Mouse (Mus musculus) lung, embryonic 16.5 days (tissue): ENCODE measurements around the gene Gm10985. TPM values are rescaled to one million over a fixed set of nuclear protein-coding genes. Genes with fewer than 3 reads are reported as not detected.

Experiments used
- ATAC-seq: fragments of 200-750 bp; cut with Nextera tagmentation; 2 replicates; pipeline ENCODE4 v1.8.0; 2017; ENCODE audit warnings: low read depth, mild to moderate bottlenecking, moderate library complexity
- H3K27ac ChIP-seq: fragments of 300-500 bp; sonication (generic); 2 replicates; pipeline ENCODE4 v1.5.1; 2014; ENCODE audit warnings: mild to moderate bottlenecking, control low read depth, low read length
- H3K27me3 ChIP-seq: fragments of 300-500 bp; sonication (generic); 2 replicates; pipeline ENCODE4 v1.6.1; 2014; ENCODE audit warnings: low read depth, low read length, mixed read lengths; ENCODE audit not compliant: control insufficient read depth, insufficient read depth
- H3K36me3 ChIP-seq: fragments of 300-500 bp; sonication (generic); 2 replicates; pipeline ENCODE4 v1.6.1; 2014; ENCODE audit warnings: low read length; ENCODE audit not compliant: control insufficient read depth, insufficient read depth
- H3K4me1 ChIP-seq: fragments of 300-500 bp; sonication (generic); replicated peaks from 2 replicates; pipeline ENCODE4 v1.6.1; 2014; ENCODE audit warnings: low read length, mixed read lengths; ENCODE audit not compliant: control insufficient read depth, insufficient read depth
- H3K4me2 ChIP-seq: fragments of 300-500 bp; sonication (generic); 2 replicates; pipeline ENCODE4 v1.6.1; 2014; ENCODE audit warnings: low read depth, low read length, control low read depth
- H3K4me3 ChIP-seq: fragments of 300-500 bp; sonication (generic); 2 replicates; pipeline ENCODE4 v1.5.1; 2014; ENCODE audit warnings: mild to moderate bottlenecking, low read length, control low read depth
- H3K9ac ChIP-seq: fragments of 300-500 bp; sonication (generic); 2 replicates; pipeline ENCODE4 v1.6.1; 2014; ENCODE audit warnings: low read length, control low read depth
- H3K9me3 ChIP-seq: fragments of 300-500 bp; sonication (generic); 2 replicates; pipeline ENCODE4 v1.6.1; 2016; ENCODE audit warnings: low read length; ENCODE audit not compliant: control insufficient read depth
- WGBS: fragments of 180-500 bp; shearing (Covaris S2); extraction: QIAGEN DNeasy Blood & Tissue Kit; methylation state at CpG from one replicate; pipeline ENCODE4 v1.1.7; 2014; 5-methylcytosine and 5-hydroxymethylcytosine counted together
- polyA plus RNA-seq: library from polyadenylated mRNA; unstranded; fragments of >200 nt; fragmentation: Nextera tagmentation; extraction: Ambion mirVana; gene quantifications from 2 replicates; pipeline ENCODE4 v1.2.1, GENCODE M21; 2015

Gene Gm10985
- not detected in 2 replicates for polyA plus RNA-seq

GRCm38 (mm10) chr3:53844786-53845185 lies at the start of gene Gm10985:
Gene Gm10985, plus strand, starts transcription at chr3:53845086.
- 75% methylated on average over 2 of the region's 2 CpGs for WGBS
- no peak within 1 kb of the TSS for H3K27ac ChIP-seq
- no peak for ATAC-seq
- H3K36me3 ChIP-seq, result no peaks in the 10 kb centered on the region
- no peaks in the 10 kb centered on the region for H3K27me3 ChIP-seq
- H3K9me3 ChIP-seq, result no peaks in the 10 kb centered on the region
- H3K4me3 ChIP-seq, result no peak within 1 kb of the TSS
- no peak within 1 kb of the TSS for H3K4me2 ChIP-seq
- no peak within 1 kb of the TSS for H3K9ac ChIP-seq
- H3K4me1 ChIP-seq, result no peaks in the 10 kb centered on the region

- Histone ChIP-seq H3K9ac (no peak overlapping the region), H3K36me3 (no peaks in the 10 kb centered on the region), H3K4me3 (no peak overlapping the region), H3K4me2 (no peak overlapping the region), H3K9me3 (no peaks in the 10 kb centered on the region), H3K27ac (no peak overlapping the region), H3K4me1 (no peaks in the 10 kb centered on the region), H3K27me3 (no peaks in the 10 kb centered on the region)
- ATAC-seq, result no peak
- WGBS, result 74% methylated on average over 1 of the region's 1 CpGs
These were observed 48.0 kb upstream of the Gm10985 start for GRCm38 (mm10) chr3:53796933-53797332.

- Histone ChIP-seq H3K4me3 (no peak overlapping the region), H3K27me3 (no peaks in the 10 kb centered on the region), H3K9ac (no peak overlapping the region), H3K4me2 (no peak overlapping the region), H3K36me3 (no peaks in the 10 kb centered on the region), H3K9me3 (no peaks in the 10 kb centered on the region), H3K4me1 (no peaks in the 10 kb centered on the region), H3K27ac (no peak overlapping the region)
- WGBS, result 54% methylated on average over 2 of the region's 2 CpGs
- ATAC-seq, result no peak
These were observed 45.2 kb upstream of the Gm10985 start for GRCm38 (mm10) chr3:53799671-53800070.

DNA sequence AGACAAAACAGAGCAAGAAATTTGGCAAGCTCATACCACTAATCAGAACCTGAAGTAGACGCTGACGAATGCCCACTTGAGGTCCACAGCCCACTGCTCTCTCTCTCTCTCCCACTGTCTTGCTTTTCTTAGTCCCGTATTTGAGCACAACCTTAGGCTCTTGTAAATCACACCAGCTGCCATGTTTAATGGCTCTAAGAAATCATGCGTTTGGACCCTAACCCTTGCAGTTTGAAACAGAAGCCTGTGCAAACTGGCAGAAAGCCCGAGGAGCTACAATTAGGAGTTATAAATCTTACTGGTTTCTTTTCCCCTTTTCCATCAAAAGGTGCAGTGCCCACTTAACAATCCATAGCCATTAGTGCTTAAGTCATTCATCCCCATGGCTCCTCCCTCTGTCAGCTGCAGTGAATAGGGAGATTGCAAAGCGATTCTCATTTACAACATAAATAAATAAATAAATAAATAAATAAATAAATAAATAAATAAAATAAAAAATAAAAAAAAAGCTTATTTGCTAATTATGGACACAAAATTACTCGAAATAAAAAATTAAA lies 31.4 kb upstream of the Gm10985 start:
- H3K4me2 ChIP-seq, result no peak overlapping the region
- H3K36me3 ChIP-seq, result no peaks in the 10 kb centered on the region
- no peak overlapping the region for H3K9ac ChIP-seq
- no peaks in the 10 kb centered on the region for H3K4me1 ChIP-seq
- no peak for ATAC-seq
- H3K27ac ChIP-seq, result no peak overlapping the region
- H3K9me3 ChIP-seq, result no peaks in the 10 kb centered on the region
- no peaks in the 10 kb centered on the region for H3K27me3 ChIP-seq
- no peak overlapping the region for H3K4me3 ChIP-seq
- WGBS, result 57% methylated on average over 7 of the region's 7 CpGs

DNA sequence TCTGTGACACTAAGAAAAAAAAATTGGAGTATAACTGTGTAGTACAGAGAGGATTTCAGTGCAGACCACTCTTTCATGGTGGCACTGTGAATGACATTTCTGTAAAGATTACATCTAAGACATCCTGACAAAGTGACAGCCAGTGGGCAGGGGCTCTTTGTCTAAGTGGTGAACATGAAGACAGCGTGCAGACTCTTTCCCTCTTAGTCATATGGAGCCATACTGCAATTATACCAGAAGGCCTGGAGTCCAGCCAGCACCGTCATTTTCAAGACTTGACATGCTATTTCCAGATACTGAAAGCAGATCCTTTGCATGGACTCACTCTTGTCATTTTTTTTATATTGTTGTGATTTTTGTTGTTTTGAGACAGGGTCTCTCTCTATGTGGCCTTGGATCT lies 10.6 kb upstream of the Gm10985 start:
- no peaks in the 10 kb centered on the region for H3K9me3 ChIP-seq
- H3K4me3 ChIP-seq, result no peak overlapping the region
- H3K4me2 ChIP-seq, result no peak overlapping the region
- H3K36me3 ChIP-seq, result no peaks in the 10 kb centered on the region
- H3K27me3 ChIP-seq, result no peaks in the 10 kb centered on the region
- H3K4me1 ChIP-seq, result no peaks in the 10 kb centered on the region
- WGBS, result 66% methylated on average over 2 of the region's 2 CpGs
- H3K27ac ChIP-seq, result no peak overlapping the region
- ATAC-seq, result no peak
- H3K9ac ChIP-seq, result no peak overlapping the region

DNA sequence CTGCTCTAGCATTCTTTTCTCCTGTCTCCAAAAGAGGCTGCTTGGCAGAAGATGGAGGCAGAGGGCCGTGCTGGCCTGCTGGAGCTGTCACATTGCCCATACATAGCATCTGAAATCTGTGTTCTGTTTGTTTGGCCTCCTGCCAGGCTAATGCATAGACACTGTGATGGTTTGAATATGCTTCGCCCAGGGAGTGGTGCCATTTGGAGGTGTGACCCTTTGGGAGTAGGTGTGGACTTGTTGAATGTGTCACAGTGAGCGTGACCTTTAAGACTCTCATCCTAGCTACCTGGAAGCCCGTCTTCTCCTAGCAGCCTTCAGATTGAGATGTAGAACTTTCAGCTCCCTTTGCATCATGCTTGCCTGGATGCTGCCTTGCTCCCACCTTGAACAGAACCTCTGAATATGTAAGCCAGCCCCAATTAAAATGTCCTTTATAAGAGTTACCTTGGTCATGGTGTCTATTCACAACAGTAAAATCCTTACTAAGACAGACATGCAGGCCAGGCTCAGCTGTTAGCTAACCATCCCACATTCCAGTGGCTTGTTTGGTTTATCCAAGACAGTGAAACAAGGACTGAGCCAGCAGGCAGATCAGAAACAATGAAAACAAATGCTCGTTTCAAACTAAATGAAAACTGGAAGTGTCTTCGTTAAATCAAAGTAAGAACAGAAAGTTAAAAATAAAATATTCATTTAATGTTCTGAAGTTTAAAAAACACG lies 1.5 kb downstream of the Gm10985 start:
- Histone ChIP-seq H3K27ac (no peak overlapping the region), H3K9ac (no peak overlapping the region), H3K27me3 (no peaks in the 10 kb centered on the region), H3K4me2 (no peak overlapping the region), H3K4me3 (no peak overlapping the region), H3K9me3 (no peaks in the 10 kb centered on the region), H3K36me3 (no peaks in the 10 kb centered on the region), H3K4me1 (no peaks in the 10 kb centered on the region)
- WGBS, result 37% methylated on average over 7 of the region's 7 CpGs
- no peak for ATAC-seq

- H3K4me1 ChIP-seq, result no peaks in the 10 kb centered on the region
- ATAC-seq, result no peak
- no peak overlapping the region for H3K9ac ChIP-seq
- H3K4me3 ChIP-seq, result no peak overlapping the region
- no peaks in the 10 kb centered on the region for H3K9me3 ChIP-seq
- no peaks in the 10 kb centered on the region for H3K36me3 ChIP-seq
- 72% methylated on average over 4 of the region's 4 CpGs for WGBS
- no peaks in the 10 kb centered on the region for H3K27me3 ChIP-seq
- no peak overlapping the region for H3K4me2 ChIP-seq
- H3K27ac ChIP-seq, result no peak overlapping the region
These were observed 2.8 kb downstream of the Gm10985 start for GRCm38 (mm10) chr3:53847726-53848125.

DNA sequence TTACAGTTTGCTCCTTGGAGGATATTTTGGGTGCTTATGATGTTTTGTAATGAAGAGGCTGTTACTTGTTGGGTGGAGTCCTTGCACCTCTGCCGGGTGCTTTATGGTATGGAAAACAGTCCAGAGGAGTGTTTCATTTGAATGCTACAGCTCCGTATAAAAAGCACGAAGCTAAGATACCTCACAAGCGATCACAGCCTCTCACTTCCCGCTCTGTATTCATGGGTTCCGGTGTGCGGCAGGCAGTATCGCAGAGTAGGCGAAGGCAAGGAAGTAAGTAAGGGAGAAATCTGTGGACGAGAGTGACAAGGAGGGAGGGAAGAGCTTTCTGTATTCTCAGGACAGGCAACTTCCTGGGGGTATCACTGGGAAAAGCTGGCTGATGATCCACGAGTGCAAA lies 3.4 kb downstream of the Gm10985 start:
- 74% methylated on average over 11 of the region's 11 CpGs for WGBS
- H3K9ac ChIP-seq, result no peak overlapping the region
- no peaks in the 10 kb centered on the region for H3K36me3 ChIP-seq
- H3K9me3 ChIP-seq, result no peaks in the 10 kb centered on the region
- H3K4me1 ChIP-seq, result no peaks in the 10 kb centered on the region
- H3K4me2 ChIP-seq, result no peak overlapping the region
- H3K4me3 ChIP-seq, result no peak overlapping the region
- H3K27ac ChIP-seq, result no peak overlapping the region
- no peaks in the 10 kb centered on the region for H3K27me3 ChIP-seq
- ATAC-seq, result no peak

- H3K9me3 ChIP-seq, result no peaks in the 10 kb centered on the region
- peaks cover 19% of the 10 kb centered on the region for H3K36me3 ChIP-seq
- no peaks in the 10 kb centered on the region for H3K27me3 ChIP-seq
- no peaks in the 10 kb centered on the region for H3K4me1 ChIP-seq
- WGBS, result 78% methylated on average over 4 of the region's 4 CpGs
- no peak overlapping the region for H3K4me2 ChIP-seq
- H3K9ac ChIP-seq, result no peak overlapping the region
- no peak for ATAC-seq
- H3K27ac ChIP-seq, result no peak overlapping the region
- H3K4me3 ChIP-seq, result no peak overlapping the region
These were observed 9.4 kb downstream of the Gm10985 start for GRCm38 (mm10) chr3:53854261-53854660.
